Mouse (Mus musculus): ENCODE data around the gene Papss1. TPM values are rescaled to one million over a fixed set of nuclear protein-coding genes. Genes with fewer than 3 reads are reported as not detected.
A peak's percentile ranks its signal among the peaks of the same experiment; 100 is the strongest.

The Papss1 gene
- polyA plus RNA-seq, 1 experiment from 2014 or later: 124 TPM

DNA sequence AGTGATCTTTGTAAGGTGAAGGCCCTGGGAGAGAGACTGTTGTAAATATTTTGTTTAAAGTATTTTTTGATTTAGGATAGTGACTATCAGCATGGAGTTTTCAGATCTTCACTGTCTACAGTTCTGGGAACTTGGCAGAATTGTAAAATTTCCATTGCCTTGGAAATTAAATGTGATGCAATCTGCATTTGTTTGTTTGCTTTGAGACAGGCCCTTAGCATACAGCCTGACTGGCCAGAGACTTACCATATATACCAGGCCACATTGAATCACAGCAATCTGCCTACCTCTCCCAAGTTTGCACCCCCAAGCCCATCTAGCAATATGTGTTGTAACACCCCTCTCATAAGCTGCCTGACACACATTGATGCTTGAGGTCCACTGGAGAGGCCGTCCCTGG lies 36.8 kb downstream of the Papss1 start:
- Histone ChIP-seq H3K27me3 (ENCODE audit: insufficient read depth, low read length) (no peaks in the 10 kb centered on the region), H3K4me2 (replicated peaks; ENCODE audit: low read depth, low read length) (no peak overlapping the region), H3K4me3 (ENCODE audit: low read length) (no peak overlapping the region), H3K9ac (replicated peaks; ENCODE audit: low read length) (no peak overlapping the region), H3K9me3 (ENCODE audit: low read length) (no peaks in the 10 kb centered on the region), H3K36me3 (ENCODE audit: insufficient read depth, low read length) (peaks cover 16% of the 10 kb centered on the region; the same call in 1 of the 2 replicates), H3K27ac (ENCODE audit: low read length) (no peak overlapping the region), H3K4me1 (ENCODE audit: insufficient read depth, low read length) (no peaks in the 10 kb centered on the region)
- WGBS: 81% methylated on average over 1 of the region's 1 CpGs
- ATAC-seq (ENCODE audit: low FRiP score, low TSS enrichment): no peak

DNA sequence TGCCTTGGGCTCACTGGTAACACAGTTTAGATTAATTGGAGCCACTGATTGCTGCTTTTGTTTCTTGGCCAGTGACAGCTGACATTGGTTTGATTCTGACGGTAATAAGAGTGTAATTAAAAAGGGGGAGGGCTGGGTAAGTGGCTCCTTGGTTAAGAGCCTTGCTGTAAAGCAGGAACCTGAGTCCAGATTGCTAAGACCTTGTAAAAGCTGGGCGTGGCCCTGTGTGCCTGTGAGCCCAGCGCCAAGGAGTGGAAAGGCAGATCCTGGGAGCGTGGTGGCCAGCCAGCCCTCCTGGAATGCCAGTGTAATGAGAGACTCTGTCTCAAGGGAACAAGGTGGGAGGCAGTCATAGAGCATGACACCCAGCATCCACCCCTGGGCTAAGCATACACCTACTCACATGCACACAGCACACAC lies 38.4 kb downstream of the Papss1 start:
- Histone ChIP-seq H3K4me3 (ENCODE audit: low read length) (no peak overlapping the region), H3K36me3 (ENCODE audit: insufficient read depth, low read length) (peaks cover 29% of the 10 kb centered on the region), H3K27ac (ENCODE audit: low read length) (no peak overlapping the region), H3K27me3 (ENCODE audit: insufficient read depth, low read length) (no peaks in the 10 kb centered on the region), H3K4me1 (ENCODE audit: insufficient read depth, low read length) (no peaks in the 10 kb centered on the region), H3K4me2 (replicated peaks; ENCODE audit: low read depth, low read length) (no peak overlapping the region), H3K9ac (replicated peaks; ENCODE audit: low read length) (no peak overlapping the region), H3K9me3 (ENCODE audit: low read length) (no peaks in the 10 kb centered on the region)
- 41% methylated on average over 4 of the region's 4 CpGs for whole genome bisulfite sequencing
- ATAC-seq (ENCODE audit: low FRiP score, low TSS enrichment): peak; percentile 60; the same call in 1 of the 2 replicates

DNA sequence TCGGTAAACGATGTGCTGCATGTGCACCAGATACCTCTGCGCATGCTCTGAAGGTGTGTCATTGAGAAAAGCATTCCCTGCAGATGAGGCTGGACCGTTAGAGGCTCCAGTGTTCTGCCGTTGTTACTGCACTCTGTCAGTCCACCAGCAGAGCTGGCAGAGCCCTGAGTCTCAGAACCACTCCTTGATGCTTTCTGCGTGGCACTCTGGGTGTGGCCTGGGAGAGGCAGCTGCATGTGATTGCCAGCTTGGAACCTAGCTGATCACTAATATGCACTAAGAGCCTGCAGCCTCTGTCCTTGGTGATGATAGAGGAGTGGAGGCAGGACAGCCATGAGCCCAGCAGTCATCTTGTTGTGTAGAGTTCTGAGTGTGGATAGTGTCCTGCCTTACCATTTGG lies 43.5 kb downstream of the Papss1 start:
- 95% methylated on average over 6 of the region's 6 CpGs for WGBS
- Histone ChIP-seq H3K4me1 (ENCODE audit: insufficient read depth, low read length) (no peaks in the 10 kb centered on the region), H3K36me3 (ENCODE audit: insufficient read depth, low read length) (peaks cover 36% of the 10 kb centered on the region), H3K4me3 (ENCODE audit: low read length) (no peak overlapping the region), H3K4me2 (replicated peaks; ENCODE audit: low read depth, low read length) (no peak overlapping the region), H3K27me3 (ENCODE audit: insufficient read depth, low read length) (no peaks in the 10 kb centered on the region), H3K27ac (ENCODE audit: low read length) (no peak overlapping the region), H3K9ac (replicated peaks; ENCODE audit: low read length) (no peak overlapping the region), H3K9me3 (ENCODE audit: low read length) (no peaks in the 10 kb centered on the region)
- ATAC-seq (ENCODE audit: low FRiP score, low TSS enrichment): no peak

DNA sequence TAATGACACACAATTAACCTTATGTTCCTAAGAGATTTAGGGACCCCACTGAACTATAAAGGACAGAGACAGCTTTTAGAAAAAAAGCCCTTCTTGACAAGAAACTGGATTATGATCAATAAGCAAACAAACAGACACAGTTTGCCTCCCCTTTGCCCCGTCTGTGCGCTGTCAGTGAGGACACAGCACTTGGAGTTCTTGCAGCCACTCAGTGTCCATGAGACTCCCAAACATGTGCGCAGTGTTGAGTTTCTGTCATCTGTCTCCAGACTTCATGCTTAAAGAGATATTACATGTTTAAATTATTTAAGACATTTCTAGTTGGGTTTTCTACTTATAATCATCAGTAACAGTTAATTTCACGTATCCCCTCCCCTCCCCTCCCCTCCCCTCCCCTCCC lies 45.1 kb downstream of the Papss1 start:
- Histone ChIP-seq H3K9me3 (ENCODE audit: low read length) (no peaks in the 10 kb centered on the region), H3K4me3 (ENCODE audit: low read length) (no peak overlapping the region), H3K36me3 (ENCODE audit: insufficient read depth, low read length) (peaks cover 34% of the 10 kb centered on the region), H3K9ac (replicated peaks; ENCODE audit: low read length) (no peak overlapping the region), H3K27ac (ENCODE audit: low read length) (no peak overlapping the region), H3K4me2 (replicated peaks; ENCODE audit: low read depth, low read length) (no peak overlapping the region), H3K4me1 (ENCODE audit: insufficient read depth, low read length) (0 out of 2 replicates have a peak, but pooled peaks cover 3% of the 10 kb centered on the region), H3K27me3 (ENCODE audit: insufficient read depth, low read length) (no peaks in the 10 kb centered on the region)
- 90% methylated on average over 4 of the region's 4 CpGs for WGBS
- no peak for ATAC-seq (ENCODE audit: low FRiP score, low TSS enrichment)

DNA sequence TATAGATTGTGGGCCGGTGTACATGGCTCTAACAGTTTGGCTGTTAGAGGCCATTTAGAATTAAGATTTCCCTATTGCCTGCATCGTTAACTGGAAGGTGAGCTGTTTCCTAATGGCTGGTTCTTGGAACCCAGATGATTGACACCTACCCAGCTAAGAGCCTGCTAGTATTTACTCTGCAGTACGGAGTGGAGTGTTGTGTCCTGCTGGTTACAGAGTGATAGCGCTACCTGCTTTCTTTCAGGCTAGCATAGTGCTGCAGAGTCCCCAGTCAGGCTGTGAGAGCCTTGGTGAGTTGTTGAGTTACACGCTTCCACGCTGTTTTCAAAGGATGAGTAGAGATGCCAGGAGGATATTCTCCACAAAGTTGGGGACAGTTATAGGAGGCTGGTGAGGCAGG lies 46.0 kb downstream of the Papss1 start:
- ATAC-seq (ENCODE audit: low FRiP score, low TSS enrichment): no peak
- Histone ChIP-seq H3K27me3 (ENCODE audit: insufficient read depth, low read length) (no peaks in the 10 kb centered on the region), H3K9ac (replicated peaks; ENCODE audit: low read length) (no peak overlapping the region), H3K27ac (ENCODE audit: low read length) (no peak overlapping the region), H3K4me3 (ENCODE audit: low read length) (no peak overlapping the region), H3K4me1 (ENCODE audit: insufficient read depth, low read length) (0 out of 2 replicates have a peak, but pooled peaks cover 3% of the 10 kb centered on the region), H3K36me3 (ENCODE audit: insufficient read depth, low read length) (peaks cover 34% of the 10 kb centered on the region), H3K4me2 (replicated peaks; ENCODE audit: low read depth, low read length) (no peak overlapping the region), H3K9me3 (ENCODE audit: low read length) (no peaks in the 10 kb centered on the region)
- WGBS: 83% methylated on average over 6 of the region's 6 CpGs

DNA sequence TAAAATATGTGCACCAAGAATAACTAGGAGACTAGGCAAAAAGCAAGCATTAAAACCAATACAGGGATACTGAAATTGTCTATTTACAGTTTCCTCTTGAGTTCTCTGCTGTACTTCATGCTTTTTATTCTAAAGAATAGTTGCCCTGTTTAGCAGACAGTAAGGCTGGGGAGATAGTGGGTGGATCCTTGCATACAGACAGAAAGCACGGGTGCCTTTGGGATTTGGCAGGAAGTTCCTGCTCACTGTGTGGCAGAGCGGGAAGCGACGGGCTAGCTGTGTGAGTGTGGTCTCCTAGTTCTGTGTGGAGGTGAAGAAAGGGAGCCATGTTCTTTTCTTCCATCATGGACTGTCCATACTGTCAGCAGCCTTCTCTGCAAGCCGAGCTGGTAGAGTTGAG lies 48.3 kb downstream of the Papss1 start:
- peaks cover 25% of the 10 kb centered on the region for H3K36me3 ChIP-seq (ENCODE audit: insufficient read depth, low read length)

DNA sequence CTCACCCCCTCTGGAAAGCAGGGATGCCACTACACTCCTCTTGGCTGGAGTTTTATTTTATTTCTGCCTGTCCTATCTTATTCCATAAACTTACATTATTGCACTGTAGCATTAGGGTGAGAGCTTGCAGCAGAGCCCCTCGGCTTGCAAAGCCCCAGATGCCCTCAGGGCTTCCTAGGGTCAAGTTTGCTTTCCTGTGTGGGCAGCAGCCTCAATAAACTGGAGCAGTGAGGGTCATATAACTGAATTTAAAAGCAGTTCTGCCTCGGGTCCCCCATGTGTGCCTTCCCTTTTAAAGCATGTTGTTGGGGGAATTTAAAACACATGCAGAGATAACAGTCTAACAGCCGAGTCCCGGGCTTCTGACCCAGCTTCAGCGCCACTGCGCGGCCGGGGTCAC lies 49.5 kb downstream of the Papss1 start:
- 41% methylated on average over 8 of the region's 8 CpGs for WGBS
- ATAC-seq (ENCODE audit: low FRiP score, low TSS enrichment): no peak
- H3K36me3 ChIP-seq (ENCODE audit: insufficient read depth, low read length): peaks cover 18% of the 10 kb centered on the region

More for the DNA sequence above, 48.3 kb downstream of the Papss1 start:
- H3K4me1 ChIP-seq (ENCODE audit: insufficient read depth, low read length): peaks cover 4% of the 10 kb centered on the region
- H3K9me3 ChIP-seq (ENCODE audit: low read length): no peaks in the 10 kb centered on the region
- H3K27ac ChIP-seq (ENCODE audit: low read length): no peak overlapping the region
- no peak overlapping the region for H3K4me2 ChIP-seq (replicated peaks; ENCODE audit: low read depth, low read length)
- no peak overlapping the region for H3K4me3 ChIP-seq (ENCODE audit: low read length)
- H3K27me3 ChIP-seq (ENCODE audit: insufficient read depth, low read length): no peaks in the 10 kb centered on the region
- ATAC-seq (ENCODE audit: low FRiP score, low TSS enrichment): no peak
- 80% methylated on average over 5 of the region's 5 CpGs for WGBS
- no peak overlapping the region for H3K9ac ChIP-seq (replicated peaks; ENCODE audit: low read length)

DNA sequence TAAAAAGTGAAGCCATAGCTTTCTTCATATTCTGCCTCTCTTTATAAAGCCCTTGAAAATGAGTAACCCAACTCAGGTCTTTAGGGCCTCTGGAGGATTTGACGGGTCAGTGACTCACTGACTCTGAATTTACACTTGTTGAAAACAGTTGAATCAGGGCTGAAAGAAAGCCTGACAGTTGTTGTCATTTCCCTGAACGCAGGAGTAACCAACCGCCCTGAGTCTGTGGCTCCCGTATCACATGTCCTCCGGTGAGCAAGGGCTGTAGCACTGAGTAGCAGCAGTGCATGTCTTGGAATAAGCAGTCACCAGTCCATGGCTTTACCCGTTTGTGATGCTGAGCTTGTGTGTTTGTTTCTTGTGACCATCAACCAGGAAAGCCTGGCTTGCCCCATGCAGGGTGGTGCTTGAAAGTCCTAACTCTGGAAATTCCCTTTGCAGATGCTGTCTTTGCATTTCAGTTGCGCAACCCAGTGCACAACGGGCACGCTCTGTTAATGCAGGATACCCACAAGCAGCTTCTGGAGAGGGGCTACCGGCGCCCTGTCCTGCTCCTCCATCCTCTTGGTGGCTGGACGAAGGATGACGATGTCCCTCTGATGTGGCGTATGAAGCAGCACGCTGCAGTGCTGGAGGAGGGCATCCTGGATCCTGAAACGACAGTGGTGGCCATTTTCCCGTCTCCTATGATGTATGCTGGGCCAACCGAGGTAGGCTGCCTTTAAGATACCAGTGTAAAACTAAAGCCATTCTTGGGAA lies 54.2 kb downstream of the Papss1 start:
- Histone ChIP-seq H3K9me3 (ENCODE audit: low read length) (no peaks in the 10 kb centered on the region), H3K27ac (ENCODE audit: low read length) (peak overlapping the region; percentile 76), H3K27me3 (ENCODE audit: insufficient read depth, low read length) (no peaks in the 10 kb centered on the region), H3K4me3 (ENCODE audit: low read length) (no peak overlapping the region), H3K9ac (replicated peaks; ENCODE audit: low read length) (no peak overlapping the region), H3K4me1 (ENCODE audit: insufficient read depth, low read length) (peaks cover 13% of the 10 kb centered on the region), H3K4me2 (replicated peaks; ENCODE audit: low read depth, low read length) (no peak overlapping the region), H3K36me3 (ENCODE audit: insufficient read depth, low read length) (peaks cover 10% of the 10 kb centered on the region)
- peak; percentile 95 for ATAC-seq (ENCODE audit: low FRiP score, low TSS enrichment)
- 79% methylated on average over 18 of the region's 18 CpGs for WGBS

More for the DNA sequence above, 49.5 kb downstream of the Papss1 start:
- H3K9ac ChIP-seq (replicated peaks; ENCODE audit: low read length): no peak overlapping the region
- H3K4me2 ChIP-seq (replicated peaks; ENCODE audit: low read depth, low read length): no peak overlapping the region
- H3K27ac ChIP-seq (ENCODE audit: low read length): no peak overlapping the region
- H3K4me3 ChIP-seq (ENCODE audit: low read length): no peak overlapping the region
- H3K9me3 ChIP-seq (ENCODE audit: low read length): no peaks in the 10 kb centered on the region
- no peaks in the 10 kb centered on the region for H3K27me3 ChIP-seq (ENCODE audit: insufficient read depth, low read length)
- H3K4me1 ChIP-seq (ENCODE audit: insufficient read depth, low read length): peaks cover 12% of the 10 kb centered on the region

DNA sequence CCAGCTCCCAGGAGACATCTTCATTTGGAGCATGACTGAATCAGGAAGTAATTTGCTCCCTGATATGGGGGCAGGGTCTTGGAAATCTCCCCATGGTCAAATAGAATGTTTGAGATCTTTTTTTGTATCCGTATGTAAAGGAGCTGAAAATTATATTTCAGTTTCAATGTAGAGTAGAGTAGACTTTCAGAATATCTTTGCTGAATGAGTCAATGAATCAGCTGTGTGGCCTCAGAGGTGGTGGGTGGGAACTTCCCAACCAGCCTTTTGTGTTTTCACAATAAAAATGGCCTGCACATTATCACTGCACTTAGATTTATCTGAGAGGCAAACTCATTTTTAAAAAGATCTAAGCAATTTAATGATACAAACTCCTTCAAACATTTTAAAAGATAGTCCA lies 58.6 kb downstream of the Papss1 start:
- ATAC-seq (ENCODE audit: low FRiP score, low TSS enrichment): no peak
- H3K27me3 ChIP-seq (ENCODE audit: insufficient read depth, low read length): no peaks in the 10 kb centered on the region
- peaks cover 5% of the 10 kb centered on the region; the same call in 1 of the 2 replicates for H3K4me1 ChIP-seq (ENCODE audit: insufficient read depth, low read length)
- 86% methylated on average over 1 of the region's 1 CpGs for whole genome bisulfite sequencing
- H3K9ac ChIP-seq (replicated peaks; ENCODE audit: low read length): no peak overlapping the region
- no peak overlapping the region for H3K27ac ChIP-seq (ENCODE audit: low read length)
- no peak overlapping the region for H3K4me3 ChIP-seq (ENCODE audit: low read length)
- peaks cover 22% of the 10 kb centered on the region for H3K36me3 ChIP-seq (ENCODE audit: insufficient read depth, low read length)
- no peak overlapping the region for H3K4me2 ChIP-seq (replicated peaks; ENCODE audit: low read depth, low read length)
- no peaks in the 10 kb centered on the region for H3K9me3 ChIP-seq (ENCODE audit: low read length)

DNA sequence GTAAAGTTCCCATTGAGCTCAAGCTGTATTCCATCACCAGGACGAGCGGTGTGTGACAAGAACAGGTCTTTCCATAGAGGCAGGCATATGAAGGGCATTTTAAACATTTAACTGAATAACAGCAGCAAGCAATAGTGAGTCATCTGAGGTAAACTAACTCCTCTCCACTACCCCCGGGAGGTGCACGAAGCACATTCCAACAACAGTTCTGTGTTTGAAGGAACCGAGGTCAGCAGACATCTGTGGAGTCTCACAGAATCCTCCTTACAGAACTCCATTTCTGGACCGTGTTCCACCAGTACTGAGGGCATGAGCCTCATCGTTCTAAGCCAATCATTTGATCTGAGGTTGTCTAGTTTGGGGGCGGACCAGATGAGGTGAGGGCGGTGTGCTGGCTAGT lies 59.5 kb downstream of the Papss1 start:
- no peaks in the 10 kb centered on the region for H3K9me3 ChIP-seq (ENCODE audit: low read length)
- peaks cover 20% of the 10 kb centered on the region for H3K36me3 ChIP-seq (ENCODE audit: insufficient read depth, low read length)
- H3K4me2 ChIP-seq (replicated peaks; ENCODE audit: low read depth, low read length): no peak overlapping the region
- no peak overlapping the region for H3K9ac ChIP-seq (replicated peaks; ENCODE audit: low read length)
- H3K4me1 ChIP-seq (ENCODE audit: insufficient read depth, low read length): peaks cover under 1% of the 10 kb centered on the region
- H3K27ac ChIP-seq (ENCODE audit: low read length): no peak overlapping the region
- 77% methylated on average over 9 of the region's 9 CpGs for WGBS
- no peaks in the 10 kb centered on the region for H3K27me3 ChIP-seq (ENCODE audit: insufficient read depth, low read length)
- no peak overlapping the region for H3K4me3 ChIP-seq (ENCODE audit: low read length)
- no peak for ATAC-seq (ENCODE audit: low FRiP score, low TSS enrichment)
